Mouse (Mus musculus) forebrain, embryonic 15.5 days (tissue): ENCODE data around the gene Gm5148. TPM values are rescaled to one million over a fixed set of nuclear protein-coding genes. Genes with fewer than 3 reads are reported as not detected.

Experiments used
- ATAC-seq: fragments of 200-750 bp; cut with Nextera tagmentation; replicated peaks from 2 replicates; pipeline ENCODE4 v1.8.0; 2017; ENCODE audit warnings: mild to moderate bottlenecking, moderate TSS enrichment, moderate library complexity
- H3K27ac ChIP-seq: fragments of 300-500 bp; sonication (generic); replicated peaks from 2 replicates; pipeline ENCODE4 v1.5.1; 2015; ENCODE audit warnings: mild to moderate bottlenecking, inconsistent platforms
- H3K27me3 ChIP-seq: fragments of 300-500 bp; sonication (generic); 2 replicates; pipeline ENCODE4 v1.6.1; 2015; ENCODE audit warnings: inconsistent platforms
- H3K36me3 ChIP-seq: fragments of 300-500 bp; sonication (generic); 2 replicates; pipeline ENCODE4 v1.6.1; 2015; ENCODE audit warnings: mild to moderate bottlenecking, inconsistent platforms
- H3K4me1 ChIP-seq: fragments of 300-500 bp; sonication (generic); 2 replicates; pipeline ENCODE4 v1.6.1; 2015; ENCODE audit warnings: inconsistent platforms
- H3K4me2 ChIP-seq: fragments of 300-500 bp; sonication (generic); replicated peaks from 2 replicates; pipeline ENCODE4 v1.6.1; 2015; ENCODE audit warnings: mild to moderate bottlenecking, inconsistent platforms
- H3K4me3 ChIP-seq: fragments of 300-500 bp; sonication (generic); 2 replicates; pipeline ENCODE4 v1.5.1; 2015; ENCODE audit warnings: mild to moderate bottlenecking, inconsistent platforms
- H3K9ac ChIP-seq: fragments of 300-500 bp; sonication (generic); replicated peaks from 2 replicates; pipeline ENCODE4 v1.6.1; 2015; ENCODE audit warnings: mild to moderate bottlenecking, inconsistent platforms
- H3K9me3 ChIP-seq: fragments of 300-500 bp; sonication (generic); 2 replicates; pipeline ENCODE4 v1.6.1; 2016; ENCODE audit warnings: inconsistent platforms
- WGBS: fragments of 180-500 bp; shearing (Covaris S2); methylation state at CpG from one replicate; pipeline ENCODE4 v1.1.7; 2015; ENCODE audit warnings: mixed read lengths; 5-methylcytosine and 5-hydroxymethylcytosine counted together
- polyA plus RNA-seq: library from polyadenylated mRNA; unstranded; fragments of >200 nt; fragmentation: Nextera tagmentation; extraction: Ambion mirVana; gene quantifications from 2 replicates; pipeline ENCODE4 v1.2.1, GENCODE M21; 2015

The Gm5148 gene
- 5.7 and 6.1 TPM in 2 replicates for polyA plus RNA-seq

GRCm38 (mm10) chr3:37724171-37724804, at the start of gene Gm5148:
Gene Gm5148 (minus strand): TSS chr3:37724490.
- peak within 1 kb of the TSS; percentile 62 for H3K27ac ChIP-seq
- no peaks in the 10 kb centered on the region for H3K9me3 ChIP-seq
- H3K4me1 ChIP-seq, result peaks cover 22% of the 10 kb centered on the region
- WGBS, result 2% methylated on average over 24 of the region's 24 CpGs
- peak within 1 kb of the TSS; percentile 70 for H3K4me2 ChIP-seq
- no peaks in the 10 kb centered on the region for H3K27me3 ChIP-seq
- H3K4me3 ChIP-seq, result peak within 1 kb of the TSS; percentile 45
- peak within 1 kb of the TSS; percentile 42 for H3K9ac ChIP-seq
- peak; percentile 77 for ATAC-seq
- no peaks in the 10 kb centered on the region for H3K36me3 ChIP-seq

GRCm38 (mm10) chr3:37770951-37771350, 46.7 kb upstream of the Gm5148 start:
- no peak for ATAC-seq
- Histone ChIP-seq H3K9me3 (no peaks in the 10 kb centered on the region), H3K36me3 (no peaks in the 10 kb centered on the region), H3K9ac (no peak overlapping the region), H3K4me3 (no peak overlapping the region), H3K4me2 (no peak overlapping the region), H3K27me3 (no peaks in the 10 kb centered on the region), H3K27ac (no peak overlapping the region), H3K4me1 (peaks cover 18% of the 10 kb centered on the region)

- no peaks in the 10 kb centered on the region for H3K36me3 ChIP-seq
- H3K27ac ChIP-seq, result peak overlapping the region; percentile 67
- WGBS, result 7% methylated on average over 5 of the region's 5 CpGs
- H3K9me3 ChIP-seq, result no peaks in the 10 kb centered on the region
- H3K4me3 ChIP-seq, result no peak overlapping the region
- H3K9ac ChIP-seq, result no peak overlapping the region
- ATAC-seq, result peak; percentile 86
- no peaks in the 10 kb centered on the region for H3K27me3 ChIP-seq
- H3K4me1 ChIP-seq, result peaks cover 18% of the 10 kb centered on the region
- no peak overlapping the region; the same call in 1 of the 2 replicates for H3K4me2 ChIP-seq
Measured at GRCm38 (mm10) chr3:37769268-37769756, 45.0 kb upstream of the Gm5148 start.

GRCm38 (mm10) chr3:37767147-37768015, 43.1 kb upstream of the Gm5148 start:
- no peak for ATAC-seq
- Histone ChIP-seq H3K4me2 (no peak overlapping the region), H3K36me3 (no peaks in the 10 kb centered on the region), H3K9me3 (no peaks in the 10 kb centered on the region), H3K4me1 (peaks cover 18% of the 10 kb centered on the region), H3K4me3 (no peak overlapping the region), H3K27ac (no peak overlapping the region), H3K27me3 (no peaks in the 10 kb centered on the region), H3K9ac (no peak overlapping the region)
- 68% methylated on average over 12 of the region's 12 CpGs for WGBS

GRCm38 (mm10) chr3:37766628-37767027, 42.3 kb upstream of the Gm5148 start:
- H3K4me2 ChIP-seq, result no peak overlapping the region
- H3K4me1 ChIP-seq, result peaks cover 18% of the 10 kb centered on the region
- no peak overlapping the region for H3K27ac ChIP-seq
- no peaks in the 10 kb centered on the region for H3K9me3 ChIP-seq
- no peak overlapping the region for H3K9ac ChIP-seq
- 78% methylated on average over 4 of the region's 4 CpGs for WGBS
- no peaks in the 10 kb centered on the region for H3K27me3 ChIP-seq
- no peak overlapping the region for H3K4me3 ChIP-seq
- H3K36me3 ChIP-seq, result no peaks in the 10 kb centered on the region
- ATAC-seq, result no peak

- Histone ChIP-seq H3K36me3 (no peaks in the 10 kb centered on the region), H3K9ac (no peak overlapping the region), H3K27ac (no peak overlapping the region), H3K4me1 (peaks cover 18% of the 10 kb centered on the region), H3K4me2 (no peak overlapping the region), H3K4me3 (no peak overlapping the region), H3K27me3 (no peaks in the 10 kb centered on the region), H3K9me3 (no peaks in the 10 kb centered on the region)
- 86% methylated on average over 5 of the region's 5 CpGs for WGBS
- no peak for ATAC-seq
Measured at GRCm38 (mm10) chr3:37765971-37766370, 41.7 kb upstream of the Gm5148 start.

- H3K4me1 ChIP-seq, result peaks cover 18% of the 10 kb centered on the region
- H3K36me3 ChIP-seq, result no peaks in the 10 kb centered on the region
- H3K27ac ChIP-seq, result no peak overlapping the region
- 93% methylated on average over 3 of the region's 3 CpGs for WGBS
- H3K9ac ChIP-seq, result no peak overlapping the region
- no peak for ATAC-seq
- H3K4me3 ChIP-seq, result no peak overlapping the region
- no peaks in the 10 kb centered on the region for H3K27me3 ChIP-seq
- H3K4me2 ChIP-seq, result no peak overlapping the region
- H3K9me3 ChIP-seq, result no peaks in the 10 kb centered on the region
Measured at GRCm38 (mm10) chr3:37765275-37765674, 41.0 kb upstream of the Gm5148 start.

GRCm38 (mm10) chr3:37762303-37762702, 38.0 kb upstream of the Gm5148 start:
- no peaks in the 10 kb centered on the region for H3K27me3 ChIP-seq
- ATAC-seq, result no peak
- no peak overlapping the region for H3K27ac ChIP-seq
- H3K4me3 ChIP-seq, result no peak overlapping the region
- H3K9me3 ChIP-seq, result no peaks in the 10 kb centered on the region
- no peaks in the 10 kb centered on the region for H3K36me3 ChIP-seq
- H3K9ac ChIP-seq, result no peak overlapping the region
- H3K4me2 ChIP-seq, result no peak overlapping the region
- H3K4me1 ChIP-seq, result peaks cover 13% of the 10 kb centered on the region; the same call in 1 of the 2 replicates
- 74% methylated on average over 3 of the region's 3 CpGs for WGBS

GRCm38 (mm10) chr3:37761741-37762140, 37.5 kb upstream of the Gm5148 start:
- no peak overlapping the region for H3K4me2 ChIP-seq
- no peaks in the 10 kb centered on the region for H3K27me3 ChIP-seq
- H3K9ac ChIP-seq, result no peak overlapping the region
- WGBS, result 30% methylated on average over 5 of the region's 5 CpGs
- H3K4me1 ChIP-seq, result peaks cover 13% of the 10 kb centered on the region; the same call in 1 of the 2 replicates
- no peaks in the 10 kb centered on the region for H3K9me3 ChIP-seq
- no peaks in the 10 kb centered on the region for H3K36me3 ChIP-seq
- H3K27ac ChIP-seq, result no peak overlapping the region
- ATAC-seq, result no peak
- no peak overlapping the region for H3K4me3 ChIP-seq

GRCm38 (mm10) chr3:37760866-37761265, 36.6 kb upstream of the Gm5148 start:
- Histone ChIP-seq H3K36me3 (no peaks in the 10 kb centered on the region), H3K9ac (no peak overlapping the region), H3K4me3 (no peak overlapping the region), H3K9me3 (no peaks in the 10 kb centered on the region), H3K27me3 (no peaks in the 10 kb centered on the region), H3K27ac (no peak overlapping the region), H3K4me2 (no peak overlapping the region), H3K4me1 (peaks cover 13% of the 10 kb centered on the region; the same call in 1 of the 2 replicates)
- WGBS, result 90% methylated on average over 6 of the region's 6 CpGs
- no peak for ATAC-seq

- Histone ChIP-seq H3K27ac (0 out of 2 replicates have a peak overlapping the region, but pooled peaks have one; percentile 14), H3K4me2 (peak overlapping the region; percentile 40), H3K27me3 (no peaks in the 10 kb centered on the region), H3K9ac (no peak overlapping the region), H3K4me1 (peaks cover 13% of the 10 kb centered on the region; the same call in 1 of the 2 replicates), H3K4me3 (no peak overlapping the region), H3K9me3 (no peaks in the 10 kb centered on the region), H3K36me3 (no peaks in the 10 kb centered on the region)
- ATAC-seq, result peak; percentile 23; the same call in 1 of the 2 replicates
- WGBS, result 41% methylated on average over 9 of the region's 9 CpGs
Measured at GRCm38 (mm10) chr3:37758611-37759322, 34.5 kb upstream of the Gm5148 start.
